Mouse (Mus musculus) CH12.LX (cell line): ENCODE results near the gene Lnx1.

Experiments used
- CTCF ChIP-seq, 2 experiments: IDR thresholded peaks in 1 of 2; conservative IDR thresholded peaks in 1 of 2; 2 replicates each; pipeline ENCODE4 v1.5.1; 2011 to 2012; ENCODE audit warnings: low read depth in 2 of 2, low read length in 2 of 2, improper control_type of control experiment in 1 of 2, inconsistent platforms in 1 of 2, mild to moderate bottlenecking in 1 of 2, moderate library complexity in 1 of 2
- EP300 ChIP-seq: IDR thresholded peaks from 2 replicates; pipeline ENCODE4 v1.6.1; 2011; ENCODE audit warnings: low read length, improper control_type of control experiment
- TCF12 ChIP-seq: IDR thresholded peaks from 2 replicates; pipeline ENCODE4 v1.6.1; 2014; ENCODE audit warnings: low read depth, mild to moderate bottlenecking, inconsistent platforms, low read length, improper control_type of control experiment
- USF2 ChIP-seq: conservative IDR thresholded peaks from 2 replicates; pipeline ENCODE4 v1.6.1; 2011; ENCODE audit warnings: low read depth, low read length, improper control_type of control experiment
- ZNF384 ChIP-seq: IDR thresholded peaks from 2 replicates; pipeline ENCODE4 v1.6.1; 2012; ENCODE audit warnings: low read depth, low read length, improper control_type of control experiment, inconsistent platforms

GRCm38 (mm10) chr5:74716165-74716564 lies 13.5 kb upstream of the Lnx1 start:
- TF ChIP-seq CTCF (conservative IDR thresholded peaks at IDR 0.05 in 1 of 2, IDR thresholded peaks at IDR 0.05 in 1 of 2; ENCODE audit: low read depth in 2 of 2, low read length in 2 of 2) (no peak), USF2 (no peak), ZNF384 (no peak), TCF12 (no peak), EP300 (no peak)
